Mouse (Mus musculus) heart, postnatal 14 days (tissue): ENCODE measurements around the gene Magea6. TPM values are rescaled to one million over a fixed set of nuclear protein-coding genes. Genes with fewer than 3 reads are reported as not detected.
"Not testable (repeated sequence)": the region's sequence is repeated elsewhere in the genome, so short reads cannot be mapped to it uniquely, and the experiment has no call there.

ENCODE experiments used
- DNase-seq, 2 experiments: peaks; one replicate each; pipeline ENCODE4 v3.0.0; 2021 to 2022
- intact Hi-C: fragments of 180-260 bp; cut with DNase I; formaldehyde crosslinking; loops from one replicate; pipeline ENCODE4 v1.15.1; 2025
- long read RNA-seq, 2 experiments: library from polyadenylated mRNA; stranded (forward); transcript quantifications; one replicate each; pipeline ENCODE4 v2.0.0; 2021
- total RNA-seq, 2 experiments: library from RNA; stranded (reverse); gene quantifications; 2 replicates each; pipeline ENCODE4 v1.2.3; 2021

The Magea6 gene
- total RNA-seq: not detected
- long read RNA-seq, experiment 1: 0 reads
- long read RNA-seq, experiment 2: 0 reads

DNA sequence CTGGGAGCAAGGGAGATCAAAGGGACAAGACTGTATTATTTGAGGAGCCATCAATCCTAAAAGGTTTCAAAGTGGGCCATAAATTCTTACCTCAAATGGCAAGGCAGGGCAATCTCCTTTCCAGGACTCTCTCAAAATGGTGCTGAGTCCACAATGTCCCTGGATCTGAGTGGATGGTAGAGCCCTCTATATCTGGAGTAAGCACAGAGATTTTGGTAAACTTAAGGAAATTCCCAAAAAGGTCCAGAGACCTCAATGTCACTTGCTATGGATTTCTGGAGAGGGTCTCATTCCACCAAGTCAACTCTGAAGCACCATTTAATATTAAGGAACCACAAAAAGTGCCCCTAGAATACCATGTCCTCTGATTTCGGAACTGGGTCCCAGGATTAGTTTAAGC is at the start of gene Magea6:
Gene Magea6, minus strand, starts transcription at position 101 of the 400 bp plus-strand sequence.
- DNase-seq: not testable (repeated sequence)

DNA sequence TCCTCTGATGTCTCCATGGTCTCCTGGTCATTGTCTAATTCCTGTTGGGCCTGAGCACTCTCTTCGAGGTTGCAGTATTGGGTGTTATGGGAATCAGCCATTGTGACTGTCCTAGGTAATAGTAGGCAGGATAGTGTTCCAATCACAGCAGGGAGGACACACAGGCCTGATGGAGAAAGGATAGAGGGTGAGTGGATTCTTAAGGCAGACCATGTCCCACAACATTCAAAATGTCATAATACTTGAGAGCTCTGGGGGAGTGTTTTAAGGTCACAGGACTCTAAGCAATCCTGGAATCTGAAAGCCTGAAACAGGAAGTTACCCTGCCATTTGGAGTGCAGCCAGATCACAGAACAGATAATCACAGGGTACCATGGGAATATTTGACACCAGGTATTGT is 13.6 kb upstream of the Magea6 start, which contains the start of gene Magea3:
Gene Magea3, minus strand, starts transcription at position 101 of the 400 bp plus-strand sequence.
- DNase-seq, intact Hi-C loops: not testable (repeated sequence)

More for the DNA sequence above, at the start of gene Magea6:
- intact Hi-C loops: not testable (repeated sequence)

DNA sequence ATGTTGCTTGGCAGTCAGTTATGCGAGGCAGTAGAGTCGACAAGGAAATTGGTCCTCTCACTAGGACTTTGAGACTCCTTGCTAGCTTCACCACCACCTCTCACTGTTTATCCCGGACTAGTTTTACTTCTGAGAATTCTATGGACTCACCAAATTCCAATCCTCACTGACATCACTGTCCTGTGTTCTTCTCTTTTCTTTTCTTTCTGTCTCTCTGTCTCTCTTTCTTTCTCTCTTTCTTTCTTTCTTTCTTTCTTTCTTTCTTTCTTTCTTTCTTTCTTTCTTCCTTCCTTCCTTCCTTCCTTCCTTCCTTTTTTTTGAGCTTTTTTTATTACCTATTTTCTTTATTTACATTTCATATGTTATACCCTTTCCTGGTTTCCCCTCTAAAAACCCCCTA is 45.6 kb downstream of the Magea6 start, which contains the start of gene Cldn34b1:
Gene Cldn34b1, minus strand, starts transcription at position 101 of the 400 bp plus-strand sequence.
- DNase-seq, intact Hi-C loops: not testable (repeated sequence)

Other genes starting within 250 kb of the Magea6 start
- not detected for gene Cldn34b1, start 45.7 kb downstream of the Magea6 start, total RNA-seq
- not detected for gene Magea3, start 13.5 kb upstream of the Magea6 start, total RNA-seq
- gene Magea8, start 59.9 kb upstream of the Magea6 start, total RNA-seq: not detected
- gene Magea5, start 127.2 kb upstream of the Magea6 start, total RNA-seq: not detected
- not detected for gene Magea1, start 153.8 kb upstream of the Magea6 start, total RNA-seq
- gene Magea2, start 157.7 kb upstream of the Magea6 start, total RNA-seq: not detected
- gene Cldn34b2, start 192.4 kb upstream of the Magea6 start, total RNA-seq: not detected